Mouse (Mus musculus) thymus, postnatal 10 days (tissue): ENCODE results near the gene Itpr2.

Experiments
- DNase-seq, 2 experiments: peaks; one replicate each; pipeline ENCODE4 v3.0.0; 2021; ENCODE audit warnings: low spot score in 2 of 2

Gene Itpr2

GRCm38 (mm10) chr6:146347568-146347967, 154.5 kb downstream of the Itpr2 start:
- DNase-seq: no peak

- no peak for DNase-seq
Observed at GRCm38 (mm10) chr6:146346545-146347195, 155.4 kb downstream of the Itpr2 start.

- DNase-seq: peak in 1 of 2 experiments; percentile 27
Observed at GRCm38 (mm10) chr6:146344732-146345131, 157.3 kb downstream of the Itpr2 start.

DNA sequence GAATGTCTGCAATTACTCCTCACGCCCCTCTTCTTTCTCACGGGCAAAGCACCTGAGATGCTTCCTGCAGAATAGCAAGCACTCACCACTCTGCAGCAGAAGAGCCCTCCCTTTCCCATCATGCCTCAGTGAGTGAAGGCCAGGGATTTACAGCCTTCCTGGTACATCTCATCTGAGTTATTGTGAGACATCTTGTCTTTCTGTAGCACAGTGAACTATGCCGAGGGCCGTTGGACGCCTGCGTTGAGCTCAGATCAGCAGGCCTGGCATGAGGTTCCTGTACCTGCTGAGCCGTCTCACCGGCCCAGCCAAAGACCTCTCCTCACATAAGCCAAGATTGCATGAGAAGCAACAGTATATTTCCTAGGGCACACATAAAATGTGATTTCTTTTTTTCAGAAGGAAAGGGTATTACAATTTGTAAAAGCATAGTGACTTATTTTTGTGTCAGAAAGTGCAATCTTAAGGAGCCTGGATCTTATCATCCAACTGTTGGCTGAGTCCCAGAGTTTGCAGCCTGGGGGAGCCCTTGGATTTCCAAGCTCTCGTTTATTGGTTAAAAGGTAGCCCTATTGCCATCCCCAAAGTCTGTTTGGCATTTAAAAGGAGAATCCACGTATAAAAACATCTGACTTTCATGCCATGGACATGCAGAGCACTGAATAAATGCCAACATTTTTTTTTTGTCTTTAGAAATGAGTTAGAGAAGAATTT, 158.2 kb downstream of the Itpr2 start:
- DNase-seq: no peak

DNA sequence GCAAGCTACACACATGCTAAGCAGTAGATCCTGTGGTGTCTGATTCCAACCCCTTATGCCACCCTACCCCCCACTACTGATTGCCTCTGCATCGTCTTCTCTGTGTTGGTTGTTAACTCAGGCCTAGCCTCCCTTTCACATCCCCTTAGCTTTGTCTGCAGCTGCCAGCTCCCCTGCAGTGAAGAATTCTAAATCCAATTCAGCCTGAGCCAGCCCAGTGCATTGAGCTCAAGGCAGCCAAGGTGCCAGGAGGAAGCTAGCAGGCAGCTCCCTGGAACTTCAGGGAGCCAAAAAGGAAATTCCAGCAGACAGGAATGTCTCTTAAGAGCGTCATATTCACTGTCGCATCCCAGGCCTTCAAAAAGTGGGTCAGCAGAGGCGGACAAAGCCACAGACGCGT, 159.0 kb downstream of the Itpr2 start:
- no peak for DNase-seq

DNA sequence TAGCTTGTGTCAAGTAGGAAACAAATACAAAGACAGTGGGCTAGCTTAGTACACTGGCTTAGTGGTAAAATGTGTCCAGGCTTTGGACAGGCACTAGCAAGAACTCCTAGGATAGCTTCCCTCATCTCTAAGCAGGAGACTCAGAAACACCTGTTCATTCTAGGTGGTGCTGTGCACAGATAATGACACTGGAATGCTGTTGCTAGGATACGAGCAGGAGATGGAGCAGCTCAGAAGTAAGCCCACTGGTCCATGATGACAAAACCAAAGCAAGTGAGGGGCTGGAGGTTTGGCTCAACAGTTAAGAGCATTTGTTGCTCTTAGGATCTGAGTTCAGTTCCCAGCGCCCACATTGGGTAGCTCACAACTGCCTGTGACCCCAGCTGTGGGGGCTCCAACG, 160.1 kb downstream of the Itpr2 start:
- DNase-seq: no peak

DNA sequence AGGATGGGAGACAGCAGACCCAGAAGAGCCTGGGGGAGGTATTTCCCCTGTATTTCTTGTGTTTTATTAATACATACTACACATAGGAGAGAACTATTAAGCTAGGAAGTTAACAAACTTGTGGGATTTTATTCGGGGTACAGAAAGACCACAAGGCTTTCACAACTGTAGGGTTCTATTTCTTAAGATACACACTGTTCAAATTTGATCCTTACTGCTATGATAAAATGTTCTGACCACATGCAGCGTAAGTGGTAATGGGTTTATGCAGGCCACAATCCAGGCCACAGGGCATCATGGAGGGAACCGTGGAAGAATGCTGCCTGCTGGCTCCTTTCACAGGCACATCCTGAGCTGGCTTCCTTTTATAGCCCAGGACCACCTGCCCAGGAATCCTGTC, 160.6 kb downstream of the Itpr2 start:
- DNase-seq: no peak

DNA sequence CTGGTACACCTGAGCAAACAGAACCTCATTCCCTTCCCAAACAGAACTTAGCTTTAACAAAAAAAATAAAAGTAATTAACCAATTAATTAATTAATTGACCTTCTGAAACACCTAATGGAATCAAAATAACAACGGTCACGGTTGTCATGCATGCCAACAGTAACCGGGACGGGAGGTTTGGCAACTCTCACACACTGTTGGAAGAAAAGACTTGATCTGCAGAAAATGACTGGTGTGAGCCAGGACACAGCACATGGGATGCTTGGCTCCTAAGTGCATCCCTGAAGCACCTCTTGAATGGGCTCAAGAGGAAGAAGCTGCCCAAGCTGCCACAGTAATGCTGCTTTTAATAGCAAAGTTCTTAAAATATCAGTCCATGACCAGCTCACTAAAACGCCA, 161.1 kb downstream of the Itpr2 start:
- no peak for DNase-seq

DNA sequence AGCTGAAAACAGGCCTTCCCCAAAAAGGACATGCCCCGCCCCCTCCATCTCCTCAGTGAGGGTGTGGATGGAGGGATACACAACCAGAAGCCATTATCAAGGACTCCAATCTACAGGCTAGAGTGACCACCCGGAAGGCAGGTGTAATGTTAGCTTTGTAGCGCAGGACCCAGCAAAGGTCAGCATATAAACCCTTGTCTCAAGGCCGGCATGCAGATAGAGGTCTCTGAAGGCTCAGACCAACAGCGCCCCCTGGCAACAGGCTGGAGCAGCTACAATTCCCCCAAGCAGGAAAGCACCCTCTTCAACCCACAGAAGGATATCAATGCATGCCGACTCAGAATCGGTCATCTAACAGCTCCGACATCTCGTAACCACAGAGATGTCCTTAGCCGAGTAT, 162.2 kb downstream of the Itpr2 start:
- DNase-seq: peak in 1 of 2 experiments; percentile 47

GRCm38 (mm10) chr6:146337237-146337636, 164.8 kb downstream of the Itpr2 start:
- no peak for DNase-seq

DNA sequence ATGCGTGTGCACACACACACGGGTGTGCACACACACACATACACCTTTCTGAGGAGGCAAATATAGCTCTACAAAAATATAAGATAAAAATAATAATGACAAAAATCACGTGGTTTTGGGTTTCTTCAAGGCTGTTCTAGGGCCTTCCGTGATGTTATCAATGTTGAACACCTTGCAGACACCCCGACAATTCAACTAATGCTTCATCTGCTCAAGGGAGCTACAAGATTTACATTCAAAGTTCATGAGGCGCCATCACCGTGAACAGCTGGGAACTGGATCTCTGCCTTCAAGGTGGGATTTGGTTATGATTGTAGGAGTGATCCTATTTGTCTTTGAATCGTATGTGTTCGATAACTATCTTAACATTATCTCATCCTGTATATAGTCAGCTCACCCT, 166.8 kb downstream of the Itpr2 start:
- DNase-seq: no peak

DNA sequence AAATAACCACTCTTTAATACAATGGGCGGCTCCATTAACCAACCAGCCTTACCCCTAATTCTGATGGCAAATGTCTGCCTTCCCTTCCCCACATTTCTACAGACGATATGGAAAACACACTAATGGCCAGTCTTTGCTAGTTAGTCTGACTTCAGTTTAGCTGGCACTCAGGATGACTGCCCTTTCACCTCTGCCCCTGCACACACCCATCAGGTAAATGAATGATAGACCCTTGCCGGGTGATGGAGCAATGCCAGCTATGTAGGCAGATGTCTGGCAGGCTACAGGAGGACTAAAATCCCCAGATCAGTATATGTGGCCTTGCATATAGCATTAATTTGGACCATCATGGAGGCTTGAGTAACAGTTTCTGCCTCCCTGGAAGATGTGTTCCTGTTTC, 168.5 kb downstream of the Itpr2 start:
- DNase-seq: no peak

DNA sequence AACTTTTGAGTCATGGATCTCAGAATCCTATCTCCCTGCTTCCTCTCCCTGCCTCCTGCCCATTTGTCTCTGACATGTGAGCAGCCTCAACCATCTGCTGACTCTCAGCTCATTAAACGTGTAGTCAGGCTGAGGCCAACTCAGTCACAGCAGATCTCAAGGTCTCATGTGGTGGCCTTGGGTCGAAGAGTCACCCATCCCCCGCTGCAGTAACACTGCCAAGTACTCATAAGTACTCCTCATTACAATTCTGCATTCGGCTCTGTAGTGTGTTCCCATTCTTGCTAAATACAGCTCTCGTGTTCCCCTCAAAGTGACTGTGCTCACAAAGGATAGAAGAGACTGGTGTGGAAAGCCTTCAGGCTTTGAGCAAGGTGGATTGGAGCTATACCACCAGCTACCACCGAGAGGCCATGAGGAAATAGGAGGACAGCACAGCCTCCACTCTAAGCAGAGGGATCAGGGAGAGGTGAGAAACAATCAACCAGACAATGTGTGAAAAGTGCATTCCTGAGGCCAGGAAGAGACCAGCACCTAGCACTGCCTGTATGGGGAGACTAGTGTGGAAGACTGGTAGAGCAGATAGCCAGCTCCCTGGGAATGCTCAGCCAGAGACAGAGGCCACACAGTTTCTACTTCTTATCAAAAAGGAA, 170.9 kb downstream of the Itpr2 start:
- no peak for DNase-seq

DNA sequence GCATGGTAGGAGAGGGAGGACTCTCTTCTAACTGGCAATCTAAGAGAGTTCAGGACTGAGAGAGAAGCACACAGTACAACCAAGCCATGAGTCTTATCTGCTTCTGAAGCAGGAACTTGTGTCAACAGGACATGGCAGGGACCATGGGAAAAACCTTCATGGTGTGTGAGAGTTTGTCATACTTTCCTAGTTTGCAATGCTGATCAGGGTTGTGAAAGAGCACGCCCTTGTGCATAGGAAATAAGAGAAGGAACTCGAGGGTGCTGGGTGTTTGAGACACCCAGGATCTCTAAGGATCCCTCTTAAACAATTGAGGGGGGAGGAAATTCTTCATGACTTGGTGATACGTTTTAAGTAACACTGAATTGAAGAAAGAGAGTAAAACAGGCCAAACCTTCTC, 172.9 kb downstream of the Itpr2 start:
- no peak for DNase-seq

GRCm38 (mm10) chr6:146326631-146327030, 175.4 kb downstream of the Itpr2 start:
- no peak for DNase-seq

GRCm38 (mm10) chr6:146324541-146325204, 177.3 kb downstream of the Itpr2 start:
- no peak for DNase-seq

- no peak for DNase-seq
Observed at GRCm38 (mm10) chr6:146322555-146322954, 179.5 kb downstream of the Itpr2 start.

DNA sequence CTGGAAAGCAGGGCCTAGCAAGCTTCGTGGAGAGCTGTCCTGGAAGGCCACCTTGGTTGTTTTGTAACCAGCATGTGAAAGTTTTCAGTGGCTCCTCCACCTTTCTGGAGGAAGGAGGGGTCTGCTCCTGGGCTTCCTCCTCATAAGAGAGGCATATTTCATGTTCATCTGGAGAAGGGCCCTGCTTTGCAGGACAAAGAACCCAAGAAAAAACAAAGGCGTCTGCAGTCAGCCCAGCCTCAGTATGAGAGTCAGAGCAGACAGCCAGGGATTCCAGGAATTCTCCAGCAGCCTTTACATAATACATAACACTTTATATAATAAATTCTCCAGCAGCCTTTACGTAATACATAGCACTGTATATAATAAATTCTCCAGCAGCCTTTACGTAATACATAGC, 180.1 kb downstream of the Itpr2 start:
- no peak for DNase-seq

DNA sequence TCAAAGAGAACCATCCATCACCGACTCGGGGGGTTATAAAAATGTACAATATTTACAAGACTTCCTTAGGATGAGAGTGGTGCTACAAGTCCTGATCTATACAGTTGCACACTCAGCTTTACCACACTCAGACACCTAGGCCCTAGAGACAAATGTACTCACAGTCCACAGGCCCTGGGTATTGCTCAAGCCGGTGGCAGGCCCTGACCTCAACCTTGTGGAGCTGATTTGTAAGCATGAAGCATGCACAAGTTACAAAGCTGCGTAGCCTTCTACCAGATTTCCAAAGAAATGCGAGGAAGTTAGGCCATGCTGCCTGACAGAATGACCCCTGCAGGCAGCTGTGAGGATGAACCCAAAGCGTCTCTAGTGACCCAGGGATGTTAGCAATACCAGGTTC, 185.6 kb downstream of the Itpr2 start:
- no peak for DNase-seq

GRCm38 (mm10) chr6:146315153-146315552, 186.9 kb downstream of the Itpr2 start:
- DNase-seq: no peak

DNA sequence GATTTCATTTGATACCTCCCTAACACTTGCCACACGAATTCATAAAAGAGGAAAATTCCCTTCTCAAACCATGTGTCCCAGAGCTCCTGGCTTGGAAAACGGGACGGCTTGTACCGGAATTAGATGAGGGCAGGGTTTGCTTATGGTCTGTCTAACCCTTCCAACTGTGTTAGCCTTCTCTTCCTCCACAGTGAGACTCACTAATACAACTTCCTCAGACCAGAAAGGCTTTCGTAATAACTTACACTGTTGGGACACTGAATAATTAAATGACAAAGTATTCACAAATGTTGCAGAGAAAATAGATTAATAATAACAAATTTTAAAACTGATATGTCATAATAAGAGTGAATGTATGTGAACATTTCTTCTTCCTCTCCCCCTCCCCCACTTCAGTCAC, 187.7 kb downstream of the Itpr2 start:
- DNase-seq: no peak

GRCm38 (mm10) chr6:146313396-146313795, 188.6 kb downstream of the Itpr2 start:
- DNase-seq: no peak

- no peak for DNase-seq
Observed at GRCm38 (mm10) chr6:146310210-146310609, 191.8 kb downstream of the Itpr2 start.
